13 mouse cellular contexts compared by ENCODE assay signal in the genomic region with DNA sequence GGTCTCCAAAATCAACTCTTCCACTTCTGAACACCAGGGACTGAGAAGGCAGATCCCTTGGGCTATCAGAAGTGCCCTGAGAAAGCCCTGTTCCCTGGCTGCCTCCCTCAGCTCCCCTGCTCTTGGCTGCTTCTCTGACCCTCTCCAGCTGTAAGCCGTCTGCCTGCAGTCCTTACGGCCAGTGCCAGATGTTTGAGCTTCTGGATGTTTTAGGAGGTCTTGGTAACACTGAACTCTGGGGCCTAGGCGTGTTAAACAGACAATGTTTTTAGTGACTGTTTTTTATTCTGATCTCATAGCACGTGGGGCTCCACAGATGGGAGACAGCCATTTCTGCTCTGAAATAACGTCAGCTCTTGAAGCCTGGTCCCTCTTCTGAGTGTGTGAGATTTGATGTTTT. TPM values are rescaled to one million over a fixed set of nuclear protein-coding genes. Genes with fewer than 3 reads are reported as not detected.
DNase-seq lines count a peak whose midpoint lies in the region; ATAC-seq lines count a peak whose summit lies in the region.
"Had no signal": no experiment of that assay in that cellular context is flagged by ENCODE, and none has a peak within 500 bp of the region (broad histone marks: within the 10 kb centered on the region; RNA-seq: fewer than 3 reads in every experiment).

No protein-coding gene starts in this region.

- intact Hi-C loops in left cerebral cortex, postnatal 36 days (cut with DNase I), result no loop called here

- 26% methylated on average over 5 of the region's 5 CpGs for WGBS in heart, embryonic 11.5 days (ENCODE audit: insufficient replicate concordance)

- no peak overlapping the region for H3K4me3 ChIP-seq in heart, embryonic 11.5 days (ENCODE audit: low read depth, low read length)
- H3K4me3 ChIP-seq: embryonic facial prominence, embryonic 15.5 days; neural tube, embryonic 12.5 days had no signal

- no peak overlapping the region for H3K9ac ChIP-seq in heart, embryonic 11.5 days (ENCODE audit: low read depth, low read length)
- H3K9ac ChIP-seq: embryonic facial prominence, embryonic 15.5 days; neural tube, embryonic 12.5 days had no signal

- no peak for ATAC-seq in heart, embryonic 11.5 days (replicated peaks; ENCODE audit: insufficient number of reproducible peaks, low FRiP score, low TSS enrichment)
- ATAC-seq: Patski had no signal

- no peaks in the 10 kb centered on the region for H3K27me3 ChIP-seq in heart, embryonic 11.5 days (ENCODE audit: control insufficient read depth, insufficient read depth, low read length)
- H3K27me3 ChIP-seq: embryonic facial prominence, embryonic 15.5 days; neural tube, embryonic 12.5 days had no signal

- H3K4me1 ChIP-seq in heart, embryonic 11.5 days (ENCODE audit: control insufficient read depth, insufficient read depth, low read length), result peaks cover 30% of the 10 kb centered on the region
- H3K4me1 ChIP-seq: embryonic facial prominence, embryonic 15.5 days; neural tube, embryonic 12.5 days had no signal

- DNase-seq in heart, adult 11 months, result peak; percentile 98
- DNase-seq in gastrocnemius, postnatal 25 days, result peak; percentile 46
- DNase-seq in kidney, adult 9 months, result peak; percentile 20
- DNase-seq in lung, postnatal 25 days (ENCODE audit: low spot score), result peak; percentile 31
- DNase-seq in left cerebral cortex, postnatal 36 days (ENCODE audit: low spot score in 2 of 2), result no peak
- DNase-seq in cerebellum, adult 9-10 months, result no peak
- DNase-seq in cerebellum, adult 8-10 months, result no peak

- no peak overlapping the region for H3K4me2 ChIP-seq in heart, embryonic 11.5 days
- H3K4me2 ChIP-seq: embryonic facial prominence, embryonic 15.5 days; neural tube, embryonic 12.5 days had no signal

- H3K9me3 ChIP-seq in heart, embryonic 11.5 days (replicated peaks; ENCODE audit: control insufficient read depth, low read length), result no peaks in the 10 kb centered on the region
- H3K9me3 ChIP-seq: embryonic facial prominence, embryonic 15.5 days had no signal

- H3K36me3 ChIP-seq in heart, embryonic 11.5 days (ENCODE audit: control insufficient read depth, insufficient read depth, low read length), result no peaks in the 10 kb centered on the region
- H3K36me3 ChIP-seq: embryonic facial prominence, embryonic 15.5 days; neural tube, embryonic 12.5 days had no signal

- no peak overlapping the region for H3K27ac ChIP-seq in heart, embryonic 11.5 days (ENCODE audit: low read depth, low read length)
- H3K27ac ChIP-seq: embryonic facial prominence, embryonic 15.5 days; macrophage; neural tube, embryonic 12.5 days had no signal

RNA-seq across cellular contexts. Expression of a gene that starts 18.0 kb away (rescaled TPM):
- polyA plus RNA-seq in heart, embryonic 11.5 days (2014; fragmentation: Nextera tagmentation; extraction: Ambion mirVana), result 3.5 and 4.5 TPM in 2 replicates
- 1 to 10 TPM; 1.6 to 2.1 TPM for total RNA-seq in gastrocnemius, postnatal 25 days (2021)
- 1 to 10 TPM; 5.3 TPM for total RNA-seq in left cerebral cortex, postnatal 36 days (2021)
- total RNA-seq: hematopoietic stem cell, adult 5-6 weeks had no signal
- polyA plus RNA-seq: macrophage, Patski had no signal

RNA-seq across cellular contexts. Expression of a gene that starts 31.1 kb away (rescaled TPM):
- polyA plus RNA-seq in heart, embryonic 11.5 days (2014; fragmentation: Nextera tagmentation; extraction: Ambion mirVana), result 68.3 and 74.5 TPM in 2 replicates
- 10 to 100 TPM; 13.2 to 15.3 TPM for total RNA-seq in gastrocnemius, postnatal 25 days (2021)
- 10 to 100 TPM; 29.0 to 35.2 TPM for total RNA-seq in left cerebral cortex, postnatal 36 days (2021)

Comparison
In these comparisons a context has a peak if more than half of its experiments do, and no peak if none do; other contexts are left out.
1. DNase-seq: peak in heart, adult 11 months (single experiment), gastrocnemius, postnatal 25 days (single experiment), kidney, adult 9 months (single experiment) and lung, postnatal 25 days (single experiment); none in left cerebral cortex, postnatal 36 days (0 of 2), cerebellum, adult 9-10 months (single experiment) and cerebellum, adult 8-10 months (single experiment).